Mouse (Mus musculus) midbrain, postnatal 0 days (tissue): ENCODE measurements around the gene Plaur. TPM values are rescaled to one million over a fixed set of nuclear protein-coding genes. Genes with fewer than 3 reads are reported as not detected.
A peak's percentile ranks its signal among the peaks of the same experiment; 100 is the strongest.

ENCODE experiments used
- ATAC-seq: fragments of 200-750 bp; cut with Nextera tagmentation; 2 replicates; pipeline ENCODE4 v1.8.0; 2017; ENCODE audit warnings: moderate number of reproducible peaks, mild to moderate bottlenecking, moderate TSS enrichment, moderate library complexity; ENCODE audit not compliant: low FRiP score
- DNase-seq: peaks from one replicate; pipeline ENCODE4 v3.0.0-alpha.2; 2015; ENCODE audit warnings: low spot score
- H3K27ac ChIP-seq: fragments of 300-500 bp; sonication (generic); 2 replicates; pipeline ENCODE4 v1.5.1; 2014; ENCODE audit warnings: low read depth, mild to moderate bottlenecking, low read length, mixed read lengths
- H3K27me3 ChIP-seq: fragments of 300-500 bp; sonication (generic); 2 replicates; pipeline ENCODE4 v1.6.1; 2014; ENCODE audit warnings: low read length, control low read depth, mixed read lengths; ENCODE audit not compliant: insufficient read depth
- H3K36me3 ChIP-seq: fragments of 300-500 bp; sonication (generic); 2 replicates; pipeline ENCODE4 v1.6.1; 2014; ENCODE audit warnings: low read length, control low read depth, mixed read lengths; ENCODE audit not compliant: insufficient read depth
- H3K4me1 ChIP-seq: fragments of 300-500 bp; sonication (generic); 2 replicates; pipeline ENCODE4 v1.6.1; 2014; ENCODE audit warnings: mild to moderate bottlenecking, control low read depth, antibody characterized with exemption, low read length, mixed read lengths; ENCODE audit not compliant: insufficient read depth
- H3K4me2 ChIP-seq: fragments of 300-500 bp; sonication (generic); 2 replicates; pipeline ENCODE4 v1.6.1; 2014; ENCODE audit warnings: low read depth, mild to moderate bottlenecking, low read length, mixed read lengths; ENCODE audit not compliant: poor library complexity, severe bottlenecking
- H3K4me3 ChIP-seq: fragments of 300-500 bp; sonication (generic); 2 replicates; pipeline ENCODE4 v1.5.1; 2014; ENCODE audit warnings: low read depth, mild to moderate bottlenecking, low read length, moderate library complexity
- H3K9ac ChIP-seq: fragments of 300-500 bp; sonication (generic); replicated peaks from 2 replicates; pipeline ENCODE4 v1.6.1; 2014; ENCODE audit warnings: mild to moderate bottlenecking, low read length, moderate library complexity, mixed read lengths; ENCODE audit not compliant: poor library complexity, severe bottlenecking
- H3K9me3 ChIP-seq: fragments of 300-500 bp; sonication (generic); 2 replicates; pipeline ENCODE4 v1.6.1; 2016; ENCODE audit warnings: low read length, control low read depth
- CTCF ChIP-seq: IDR thresholded peaks from 2 replicates; pipeline ENCODE4 v1.5.1; 2016; ENCODE audit warnings: antibody characterized with exemption, mild to moderate bottlenecking
- WGBS: fragments of 180-500 bp; shearing (Covaris S2); extraction: QIAGEN DNeasy Blood & Tissue Kit; methylation state at CpG from one replicate; pipeline ENCODE4 v1.1.7; 2014; 5-methylcytosine and 5-hydroxymethylcytosine counted together
- polyA plus RNA-seq: library from polyadenylated mRNA; unstranded; fragments of >200 nt; fragmentation: Nextera tagmentation; extraction: Ambion mirVana; gene quantifications from 2 replicates; pipeline ENCODE4 v1.2.1, GENCODE M21; 2015
- total RNA-seq: library from RNA; depleted of rRNA; stranded (reverse); fragments of >200 nt; gene quantifications from 2 replicates; pipeline ENCODE4 v1.2.3, GENCODE M21; 2014

The Plaur gene
- total and polyA plus RNA-seq, 2 experiments from 2014 or later, result 1.1 to 3.7 TPM

DNA sequence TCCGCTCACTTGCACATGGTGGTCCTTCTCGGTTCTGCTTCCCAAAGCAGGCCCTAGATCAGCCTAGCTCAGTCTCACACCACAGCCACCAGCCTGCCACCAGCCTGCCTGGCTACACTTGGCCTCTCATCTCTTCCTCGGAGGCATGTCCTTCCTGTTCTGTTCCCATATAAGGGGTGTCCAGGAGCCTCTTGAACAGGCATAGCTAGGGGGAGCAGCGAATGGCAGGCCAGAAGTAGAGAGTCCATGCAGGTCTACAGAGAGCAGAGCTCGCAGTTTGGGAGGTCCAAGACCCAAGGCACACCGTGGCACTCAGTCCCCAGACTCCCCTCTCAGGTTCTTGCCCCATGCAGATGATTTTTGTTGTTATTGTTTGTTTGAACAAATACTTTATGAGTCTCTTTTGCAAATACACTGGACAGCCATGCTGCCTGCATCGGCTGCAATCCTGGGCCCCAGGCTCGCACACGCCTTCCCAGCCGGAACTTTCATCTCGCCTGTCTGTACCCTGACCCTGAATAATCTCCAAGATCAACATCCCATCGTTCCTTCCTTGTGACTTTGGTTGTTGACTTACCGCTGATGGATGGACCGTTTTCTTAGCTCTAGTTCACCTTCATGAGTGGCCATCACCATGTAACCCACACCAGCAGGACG, 39.0 kb upstream of the Plaur start:
- no peaks in the 10 kb centered on the region for H3K9me3 ChIP-seq
- no peak overlapping the region for H3K4me3 ChIP-seq
- H3K27ac ChIP-seq, result no peak overlapping the region
- ATAC-seq (no peak), DNase-seq (no peak)
- no peak overlapping the region for H3K4me2 ChIP-seq
- no peaks in the 10 kb centered on the region for H3K4me1 ChIP-seq
- no peaks in the 10 kb centered on the region for H3K27me3 ChIP-seq
- H3K36me3 ChIP-seq, result peaks cover 8% of the 10 kb centered on the region; the same call in 1 of the 2 replicates
- TF ChIP-seq CTCF, result no peak
- H3K9ac ChIP-seq, result no peak overlapping the region
- WGBS, result 90% methylated on average over 15 of the region's 15 CpGs

DNA sequence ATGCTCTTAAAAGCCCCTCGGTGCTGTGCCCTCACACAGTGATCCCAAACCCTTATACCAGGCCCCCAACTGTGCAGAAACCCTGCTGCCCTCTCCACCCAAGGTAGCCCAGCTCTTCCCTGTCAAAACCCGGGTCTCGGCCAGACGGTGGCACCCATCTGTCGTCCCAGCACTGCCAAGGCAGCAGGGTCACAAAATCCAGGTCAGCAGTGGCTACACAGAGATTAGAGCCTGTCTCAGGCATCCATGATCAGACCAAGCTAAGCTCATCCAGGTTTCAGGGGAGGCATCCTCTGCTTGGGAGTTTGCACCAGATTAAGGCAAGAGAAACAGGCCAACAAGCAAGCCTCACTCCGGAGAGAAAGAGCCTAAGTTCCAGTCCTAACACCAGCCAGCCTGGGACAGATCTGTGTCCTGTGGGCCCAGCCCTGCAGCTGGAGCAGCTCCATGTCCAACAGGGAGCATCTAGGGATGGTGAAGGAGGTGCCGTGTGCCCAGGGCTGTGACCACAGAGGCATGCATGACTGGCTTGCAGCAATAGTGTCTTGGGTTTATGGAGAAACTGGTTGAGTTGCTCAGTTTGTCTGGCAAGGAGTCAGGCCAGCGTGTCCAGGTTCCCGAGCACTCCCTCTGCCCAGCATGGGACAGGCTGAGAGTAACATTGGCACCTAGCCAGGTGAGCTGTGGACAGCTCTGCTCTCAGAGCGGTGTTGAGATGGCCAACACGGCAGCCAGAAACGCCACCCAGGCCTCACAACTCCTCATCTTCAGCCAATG, 38.1 kb upstream of the Plaur start:
- H3K9me3 ChIP-seq, result no peaks in the 10 kb centered on the region
- 76% methylated on average over 12 of the region's 12 CpGs for WGBS
- peak; percentile 75 for DNase-seq
- H3K9ac ChIP-seq, result no peak overlapping the region
- 0 out of 2 replicates have a peak overlapping the region, but pooled peaks have one; percentile 20 for H3K27ac ChIP-seq
- H3K27me3 ChIP-seq, result no peaks in the 10 kb centered on the region
- ATAC-seq, result no peak
- no peaks in the 10 kb centered on the region for H3K4me1 ChIP-seq
- no peak overlapping the region for H3K4me2 ChIP-seq
- peaks cover 8% of the 10 kb centered on the region; the same call in 1 of the 2 replicates for H3K36me3 ChIP-seq
- no peak for TF ChIP-seq CTCF
- H3K4me3 ChIP-seq, result no peak overlapping the region

- ATAC-seq (no peak), DNase-seq (no peak)
- Histone ChIP-seq H3K27ac (no peak overlapping the region), H3K9me3 (no peaks in the 10 kb centered on the region), H3K36me3 (peaks cover 8% of the 10 kb centered on the region; the same call in 1 of the 2 replicates), H3K4me2 (no peak overlapping the region), H3K27me3 (no peaks in the 10 kb centered on the region), H3K4me3 (no peak overlapping the region), H3K4me1 (no peaks in the 10 kb centered on the region), H3K9ac (no peak overlapping the region)
- WGBS, result 87% methylated on average over 9 of the region's 9 CpGs
- no peak for TF ChIP-seq CTCF
Observed at GRCm38 (mm10) chr7:24425919-24426318, 36.4 kb upstream of the Plaur start.

- H3K27ac ChIP-seq, result no peak overlapping the region
- no peak overlapping the region for H3K9ac ChIP-seq
- H3K36me3 ChIP-seq, result peaks cover 7% of the 10 kb centered on the region; the same call in 1 of the 2 replicates
- H3K4me1 ChIP-seq, result no peaks in the 10 kb centered on the region
- DNase-seq (no peak), ATAC-seq (no peak)
- no peak overlapping the region for H3K4me2 ChIP-seq
- WGBS, result 95% methylated on average over 8 of the region's 8 CpGs
- no peaks in the 10 kb centered on the region for H3K27me3 ChIP-seq
- no peak overlapping the region for H3K4me3 ChIP-seq
- no peaks in the 10 kb centered on the region for H3K9me3 ChIP-seq
- no peak for TF ChIP-seq CTCF
Observed at GRCm38 (mm10) chr7:24427168-24427567, 35.1 kb upstream of the Plaur start.

DNA sequence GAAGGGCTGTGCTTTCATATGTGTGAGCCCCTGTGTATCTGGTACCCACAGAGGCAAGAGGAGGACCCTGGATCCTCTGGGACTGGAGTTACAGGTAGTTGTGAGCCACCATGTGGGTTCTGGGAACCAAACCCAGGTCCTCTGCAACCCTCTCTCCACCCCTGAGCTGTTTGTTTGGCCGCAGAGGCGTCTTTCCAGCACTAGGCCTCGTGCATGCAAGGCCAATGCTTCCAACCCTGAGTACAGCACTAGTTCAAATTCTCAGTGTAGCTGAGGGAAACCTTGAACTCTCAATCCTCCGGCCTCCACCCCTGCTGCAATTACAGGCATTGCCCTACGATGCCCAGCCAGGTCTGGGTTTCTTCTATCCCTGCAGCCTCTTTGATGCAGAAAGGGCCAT, 33.6 kb upstream of the Plaur start:
- H3K4me2 ChIP-seq, result no peak overlapping the region
- H3K27ac ChIP-seq, result no peak overlapping the region
- ATAC-seq (no peak), DNase-seq (no peak)
- H3K36me3 ChIP-seq, result no peaks in the 10 kb centered on the region
- no peaks in the 10 kb centered on the region for H3K4me1 ChIP-seq
- no peak for TF ChIP-seq CTCF
- 78% methylated on average over 5 of the region's 5 CpGs for WGBS
- H3K9ac ChIP-seq, result no peak overlapping the region
- no peak overlapping the region for H3K4me3 ChIP-seq
- H3K27me3 ChIP-seq, result no peaks in the 10 kb centered on the region
- no peaks in the 10 kb centered on the region for H3K9me3 ChIP-seq
